Mouse (Mus musculus) cerebellum, adult 2 months (tissue): Measurements from ENCODE around the gene Miip.

Source experiments
- CTCF ChIP-seq: fragments of 200-500 bp; IDR thresholded peaks from 2 replicates; pipeline ENCODE4 v1.5.1; 2011; ENCODE audit warnings: low read depth, mild to moderate bottlenecking, control low read depth, low read length, moderate library complexity, borderline replicate concordance; ENCODE audit not compliant: insufficient read depth
- POLR2A ChIP-seq: fragments of 200-500 bp; IDR thresholded peaks from 2 replicates; pipeline ENCODE4 v1.6.1; 2011; ENCODE audit warnings: low read length, control low read depth, borderline replicate concordance; ENCODE audit not compliant: insufficient read depth

DNA sequence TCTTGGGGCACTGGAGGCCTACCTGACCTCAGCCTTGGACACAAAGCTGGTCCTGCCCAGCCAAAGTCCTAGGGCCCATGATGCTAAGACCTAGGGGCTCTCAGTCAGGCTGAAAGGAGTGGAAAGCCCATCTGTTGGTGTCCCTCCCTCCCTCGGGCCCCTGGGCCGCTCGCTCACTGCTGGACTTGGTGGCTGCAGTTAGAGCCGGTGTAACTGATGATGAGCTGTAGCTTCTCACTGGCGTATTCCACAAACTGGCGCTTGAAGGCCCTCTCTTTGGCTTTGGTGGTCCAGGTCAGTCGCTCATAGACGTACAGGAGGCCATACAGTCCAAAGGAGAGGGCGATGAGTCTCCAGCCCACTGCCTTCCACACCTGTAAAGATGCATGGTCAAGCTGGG is 9.9 kb upstream of the Miip start:
- TF ChIP-seq POLR2A, result no peak
- no peak for TF ChIP-seq CTCF
